23 mouse cellular contexts compared by ENCODE assay signal in the genomic region with DNA sequence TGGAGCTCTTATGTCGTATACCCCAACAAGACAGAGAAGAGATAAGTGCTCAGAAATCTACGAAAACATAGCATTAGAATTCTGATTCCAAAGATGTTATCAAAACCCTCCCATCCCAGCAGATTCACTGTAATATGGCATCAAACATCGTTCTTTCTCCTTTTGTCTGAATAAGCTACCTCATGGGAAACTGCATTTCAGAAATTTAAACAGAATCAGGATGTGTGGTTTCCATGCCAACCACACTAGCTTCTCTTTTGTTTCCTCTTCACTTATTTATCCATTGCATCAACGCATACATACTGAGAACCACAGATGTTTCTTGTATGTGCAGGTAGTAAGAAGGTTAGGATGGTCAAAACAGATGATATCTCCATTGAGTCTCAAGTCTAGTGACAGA.
DNase-seq lines count a peak whose midpoint lies in the region; ATAC-seq and TF ChIP-seq lines count a peak whose summit lies in the region.
"Had no signal": no experiment of that assay in that cellular context is flagged by ENCODE, and none has a peak within 500 bp of the region (broad histone marks: within the 10 kb centered on the region; RNA-seq: fewer than 3 reads in every experiment).

No protein-coding gene starts in this region.

- no peaks in the 10 kb centered on the region for H3K9me3 ChIP-seq in hindbrain, embryonic 16.5 days (ENCODE audit: control insufficient read depth, low read length)
- no peaks in the 10 kb centered on the region for H3K9me3 ChIP-seq in hindbrain, embryonic 12.5 days (replicated peaks)
- no peaks in the 10 kb centered on the region for H3K9me3 ChIP-seq in midbrain, embryonic 15.5 days
- H3K9me3 ChIP-seq in midbrain, embryonic 10.5 days (replicated peaks), result no peaks in the 10 kb centered on the region
- no peaks in the 10 kb centered on the region for H3K9me3 ChIP-seq in midbrain, postnatal 0 days (ENCODE audit: low read length)
- H3K9me3 ChIP-seq: forebrain, embryonic 10.5 days; forebrain, embryonic 15.5 days; hindbrain, embryonic 10.5 days; hindbrain, embryonic 15.5 days had no signal

- H3K4me1 ChIP-seq in hindbrain, embryonic 16.5 days (ENCODE audit: control insufficient read depth, insufficient read depth, low read depth, low read length), result no peaks in the 10 kb centered on the region
- no peaks in the 10 kb centered on the region for H3K4me1 ChIP-seq in hindbrain, embryonic 12.5 days
- peaks cover 7% of the 10 kb centered on the region; the same call in 1 of the 2 replicates for H3K4me1 ChIP-seq in midbrain, embryonic 15.5 days
- H3K4me1 ChIP-seq in midbrain, embryonic 10.5 days, result no peaks in the 10 kb centered on the region
- H3K4me1 ChIP-seq in midbrain, postnatal 0 days (ENCODE audit: insufficient read depth, low read length), result no peaks in the 10 kb centered on the region
- H3K4me1 ChIP-seq: forebrain, embryonic 10.5 days; forebrain, embryonic 15.5 days; hindbrain, embryonic 10.5 days; hindbrain, embryonic 15.5 days had no signal

- no peaks in the 10 kb centered on the region for H3K27me3 ChIP-seq in hindbrain, embryonic 16.5 days (replicated peaks; ENCODE audit: control insufficient read depth, insufficient read depth, low read length)
- no peaks in the 10 kb centered on the region for H3K27me3 ChIP-seq in hindbrain, embryonic 12.5 days
- H3K27me3 ChIP-seq in midbrain, embryonic 15.5 days (replicated peaks), result no peaks in the 10 kb centered on the region
- no peaks in the 10 kb centered on the region for H3K27me3 ChIP-seq in midbrain, embryonic 10.5 days (ENCODE audit: low read depth, poor library complexity, severe bottlenecking)
- H3K27me3 ChIP-seq in midbrain, postnatal 0 days (ENCODE audit: insufficient read depth, low read length), result no peaks in the 10 kb centered on the region
- H3K27me3 ChIP-seq: forebrain, embryonic 15.5 days; hindbrain, embryonic 15.5 days had no signal

- no peak overlapping the region for H3K27ac ChIP-seq in hindbrain, embryonic 16.5 days (ENCODE audit: low read depth, low read length)
- H3K27ac ChIP-seq in hindbrain, embryonic 12.5 days, result no peak overlapping the region
- no peak overlapping the region for H3K27ac ChIP-seq in midbrain, embryonic 15.5 days
- no peak overlapping the region for H3K27ac ChIP-seq in midbrain, embryonic 10.5 days (replicated peaks)
- H3K27ac ChIP-seq in midbrain, postnatal 0 days (ENCODE audit: low read depth, low read length), result no peak overlapping the region; the same call in 1 of the 2 replicates
- H3K27ac ChIP-seq: forebrain, embryonic 10.5 days; forebrain, embryonic 15.5 days; gastrocnemius, adult 2 months; hindbrain, embryonic 10.5 days; hindbrain, embryonic 15.5 days had no signal

- H3K4me2 ChIP-seq in hindbrain, embryonic 16.5 days (ENCODE audit: low read length), result no peak overlapping the region
- no peak overlapping the region for H3K4me2 ChIP-seq in hindbrain, embryonic 12.5 days (replicated peaks)
- H3K4me2 ChIP-seq in midbrain, embryonic 15.5 days, result no peak overlapping the region
- no peak overlapping the region for H3K4me2 ChIP-seq in midbrain, postnatal 0 days (ENCODE audit: low read depth, low read length, poor library complexity, severe bottlenecking)
- H3K4me2 ChIP-seq: forebrain, embryonic 15.5 days; heart, embryonic 11.5 days; hindbrain, embryonic 15.5 days had no signal

- no peak overlapping the region for H3K9ac ChIP-seq in hindbrain, embryonic 16.5 days (ENCODE audit: low read depth, low read length)
- H3K9ac ChIP-seq in hindbrain, embryonic 12.5 days, result no peak overlapping the region
- H3K9ac ChIP-seq in midbrain, embryonic 15.5 days, result no peak overlapping the region
- H3K9ac ChIP-seq in midbrain, postnatal 0 days (replicated peaks; ENCODE audit: low read length, poor library complexity, severe bottlenecking), result no peak overlapping the region
- H3K9ac ChIP-seq: forebrain, embryonic 15.5 days; hindbrain, embryonic 15.5 days had no signal

- ATAC-seq in hindbrain, embryonic 16.5 days, result 0 out of 2 replicates have a peak, but pooled peaks have one; percentile 24
- ATAC-seq in hindbrain, embryonic 12.5 days (ENCODE audit: low FRiP score), result no peak
- peak; percentile 45; the same call in 1 of the 2 replicates for ATAC-seq in midbrain, embryonic 15.5 days (replicated peaks)
- ATAC-seq in midbrain, postnatal 0 days (ENCODE audit: low FRiP score), result 0 out of 2 replicates have a peak, but pooled peaks have one; percentile 38
- ATAC-seq: CD4-positive, CD25-positive, alpha-beta regulatory T cell, adult 4 months; forebrain, embryonic 15.5 days; inflammation-experienced regulatory T-cells, adult 6 months; intestine, embryonic 16.5 days had no signal

- no peak overlapping the region for H3K4me3 ChIP-seq in hindbrain, embryonic 16.5 days (ENCODE audit: low read length)
- H3K4me3 ChIP-seq in hindbrain, embryonic 12.5 days, result no peak overlapping the region
- no peak overlapping the region for H3K4me3 ChIP-seq in midbrain, embryonic 15.5 days
- no peak overlapping the region for H3K4me3 ChIP-seq in midbrain, embryonic 10.5 days
- no peak overlapping the region for H3K4me3 ChIP-seq in midbrain, postnatal 0 days (ENCODE audit: low read depth, low read length)
- H3K4me3 ChIP-seq: forebrain, embryonic 10.5 days; forebrain, embryonic 15.5 days; gastrocnemius, adult 2 months; hindbrain, embryonic 10.5 days; hindbrain, embryonic 15.5 days had no signal

- WGBS in hindbrain, embryonic 16.5 days, result 66% methylated on average over 4 of the region's 4 CpGs
- 85% methylated on average over 4 of the region's 4 CpGs for WGBS in hindbrain, embryonic 12.5 days
- 55% methylated on average over 4 of the region's 4 CpGs for WGBS in midbrain, embryonic 15.5 days
- WGBS in midbrain, embryonic 10.5 days, result 86% methylated on average over 4 of the region's 4 CpGs
- WGBS in midbrain, postnatal 0 days, result 52% methylated on average over 4 of the region's 4 CpGs

- no peaks in the 10 kb centered on the region for H3K36me3 ChIP-seq in hindbrain, embryonic 16.5 days (ENCODE audit: control insufficient read depth, insufficient read depth, low read length)
- H3K36me3 ChIP-seq in hindbrain, embryonic 12.5 days, result no peaks in the 10 kb centered on the region
- no peaks in the 10 kb centered on the region for H3K36me3 ChIP-seq in midbrain, embryonic 15.5 days (replicated peaks)
- H3K36me3 ChIP-seq in midbrain, embryonic 10.5 days, result no peaks in the 10 kb centered on the region
- no peaks in the 10 kb centered on the region for H3K36me3 ChIP-seq in midbrain, postnatal 0 days (ENCODE audit: insufficient read depth, low read length)
- H3K36me3 ChIP-seq: forebrain, embryonic 10.5 days; forebrain, embryonic 15.5 days; hindbrain, embryonic 10.5 days; hindbrain, embryonic 15.5 days had no signal

- no peak for DNase-seq in midbrain, embryonic 10.5 days (ENCODE audit: low spot score)
- DNase-seq in midbrain, postnatal 0 days (ENCODE audit: low spot score), result peak; percentile 39
- no peak for DNase-seq in heart, postnatal 10 days
- DNase-seq: adrenal gland, adult 8-10 months; adrenal gland, postnatal 25 days; cerebellum, adult 18-20 months; cerebellum, adult 9-10 months; cerebellum, postnatal 14 days; gastrocnemius, adult 2 months; gastrocnemius, postnatal 14 days; heart, adult 11 months; heart, postnatal 36 days had no signal

- no peak for TF ChIP-seq CTCF in midbrain, postnatal 0 days (IDR thresholded peaks at IDR 0.05)

- intact Hi-C loops in heart, postnatal 10 days (cut with DNase I), result no loop called here
